Mouse (Mus musculus): ENCODE measurements at regions not wholly inside any gene's neighbourhood (a gene's known extent, or its start where the extent isn't known, plus 50 kb on each side); places are given as distances from the start of the nearest gene placed in this dataset.
"Not testable (repeated sequence)": the region's sequence is repeated elsewhere in the genome, so short reads cannot be mapped to it uniquely, and the experiment has no call there.

DNA sequence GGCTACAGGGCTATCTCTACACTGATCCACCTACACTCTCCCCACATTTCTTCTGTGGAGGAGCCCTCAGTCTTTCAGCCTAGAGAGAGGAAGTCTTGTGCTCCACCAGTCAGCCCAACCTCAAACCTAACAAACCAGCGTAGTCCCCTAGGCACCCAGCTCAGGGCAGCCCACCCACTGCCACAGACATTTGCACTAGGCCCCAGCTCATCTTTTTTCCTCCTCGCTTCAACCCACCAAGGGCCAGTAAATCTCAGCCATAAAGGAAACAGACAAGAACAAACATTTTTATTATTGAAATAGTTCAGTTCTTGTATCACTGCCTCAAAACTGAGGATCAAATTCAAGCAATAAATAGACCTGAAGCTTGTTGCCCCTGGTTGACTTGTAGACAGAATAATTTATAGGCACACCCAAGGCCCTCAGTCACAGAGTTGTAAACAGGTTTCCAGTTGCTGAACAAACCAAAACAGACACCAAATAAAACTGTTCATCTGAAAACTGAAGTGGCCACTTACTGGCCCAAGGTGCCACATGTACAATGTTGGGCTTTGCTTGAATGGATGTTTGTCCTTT, 58.0 kb upstream of the Cdyl start:
- no peak for DNase-seq (ENCODE audit: low read depth, low spot score)

DNA sequence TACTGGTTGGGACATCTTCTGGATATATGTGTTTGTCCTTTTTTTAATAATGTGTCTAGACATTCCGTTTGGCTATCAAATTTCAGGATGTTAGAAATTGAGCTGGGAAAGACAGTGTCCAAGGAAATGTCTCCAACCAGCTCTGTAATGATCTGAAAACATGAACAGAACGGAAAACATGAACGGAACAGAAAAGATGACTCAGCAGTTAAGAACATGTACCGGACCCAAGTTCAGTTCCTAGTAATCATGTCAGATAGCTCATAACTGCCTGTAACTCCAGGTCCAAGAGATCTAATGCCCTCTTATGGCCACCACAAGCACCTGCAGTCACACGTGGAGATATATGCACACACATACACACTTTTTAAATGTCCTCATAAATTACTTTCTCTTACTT, 56.6 kb upstream of the Cdyl start:
- peak; percentile 9 for DNase-seq (ENCODE audit: low read depth, low spot score)

DNA sequence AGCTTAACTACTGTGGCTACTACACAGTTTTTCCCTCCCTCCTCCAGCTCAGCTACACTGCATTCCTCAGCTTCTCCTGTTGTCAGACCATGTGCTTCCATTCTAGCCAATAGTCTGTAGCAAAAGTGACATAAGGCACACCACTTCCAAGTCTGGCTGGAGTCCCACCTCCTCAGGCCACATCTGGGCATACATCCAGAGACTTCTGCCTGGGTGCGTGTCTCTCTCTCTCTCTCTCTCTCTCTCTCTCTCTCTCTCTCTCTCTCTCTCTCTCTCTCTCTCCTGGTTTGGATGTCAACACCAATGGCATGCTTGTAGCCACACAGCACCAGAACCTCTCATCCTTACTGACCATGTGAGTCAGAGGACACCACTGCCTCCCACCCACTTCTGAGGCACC, 55.6 kb upstream of the Cdyl start:
- no peak for DNase-seq (ENCODE audit: low read depth, low spot score)

DNA sequence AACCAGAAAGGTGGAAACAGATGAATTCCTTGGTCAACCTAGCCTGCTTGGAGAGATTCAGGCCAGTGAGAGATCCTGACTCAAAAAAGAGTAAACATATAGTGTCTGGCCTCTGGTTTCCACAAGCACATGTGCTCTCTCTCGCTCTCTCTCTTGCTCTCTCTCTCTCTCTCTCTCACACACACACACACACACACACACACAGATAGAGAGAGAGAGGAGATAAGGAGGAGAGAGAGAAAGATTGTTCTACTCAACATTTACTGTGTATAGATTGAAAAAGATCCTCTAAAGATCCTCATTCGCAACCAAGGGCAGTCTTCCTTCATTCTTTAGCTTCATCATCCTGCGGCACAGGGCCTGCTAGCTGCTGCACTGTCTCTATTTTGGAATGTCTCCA, 54.9 kb upstream of the Cdyl start:
- DNase-seq (ENCODE audit: low read depth, low spot score), result no peak

DNA sequence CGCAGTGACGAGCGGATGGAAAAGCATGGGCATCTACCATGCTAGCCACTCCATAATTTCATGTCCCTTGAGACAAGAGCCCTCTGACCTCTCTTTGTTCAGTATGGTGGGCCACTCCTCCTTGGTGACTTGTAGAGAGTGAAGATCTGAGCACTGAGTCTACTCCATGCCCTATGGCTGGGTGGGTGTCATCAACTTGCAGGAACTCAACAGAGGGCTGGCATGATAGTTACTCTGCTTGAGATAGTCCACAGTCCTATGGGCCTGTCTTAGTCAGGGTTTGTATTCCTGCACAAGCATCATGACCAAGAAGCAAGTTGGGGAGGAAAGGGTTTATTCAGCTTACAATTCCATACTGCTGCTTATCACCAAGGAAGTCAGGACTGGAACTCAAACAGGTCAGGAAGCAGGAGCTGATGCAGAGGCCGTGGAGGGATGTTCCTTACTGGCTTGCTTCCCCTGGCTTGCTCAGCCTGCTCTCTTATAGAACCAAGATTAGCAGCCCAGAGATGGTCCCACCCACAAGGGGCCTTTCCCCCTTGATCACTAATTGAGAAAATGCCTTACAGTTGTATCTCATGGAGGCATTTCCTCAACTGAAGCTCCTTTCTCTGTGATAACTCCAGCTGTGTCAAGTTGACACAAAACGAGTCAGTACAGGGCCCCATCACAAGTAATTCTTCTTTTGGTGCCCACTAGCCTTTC, 52.6 kb upstream of the Cdyl start:
- DNase-seq (ENCODE audit: low read depth, low spot score), result not testable (repeated sequence)

DNA sequence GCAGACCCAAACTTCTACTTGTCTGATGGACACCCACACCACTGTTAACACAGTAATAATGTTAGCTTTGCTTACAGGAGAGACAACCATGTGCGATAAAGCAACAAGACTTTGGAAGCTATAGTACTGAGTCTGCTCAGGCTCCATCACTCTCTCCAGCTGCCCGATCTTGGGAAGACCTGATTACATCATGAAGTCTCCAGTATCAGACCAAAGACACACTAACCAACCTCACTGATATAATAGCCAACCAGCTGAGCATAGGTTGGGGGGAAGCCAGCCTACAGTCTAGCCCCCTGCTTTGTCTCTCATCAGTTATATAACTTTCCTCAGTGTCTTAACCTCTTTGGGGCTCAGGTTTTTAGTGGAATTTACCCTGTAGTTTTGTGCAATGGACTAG, 51.9 kb upstream of the Cdyl start:
- no peak for DNase-seq (ENCODE audit: low read depth, low spot score)
